Mouse (Mus musculus): Measurements from ENCODE around the gene Gm6882.
"Not testable (repeated sequence)": the region's sequence is repeated elsewhere in the genome, so short reads cannot be mapped to it uniquely, and the experiment has no call there.

Gene Gm6882

DNA sequence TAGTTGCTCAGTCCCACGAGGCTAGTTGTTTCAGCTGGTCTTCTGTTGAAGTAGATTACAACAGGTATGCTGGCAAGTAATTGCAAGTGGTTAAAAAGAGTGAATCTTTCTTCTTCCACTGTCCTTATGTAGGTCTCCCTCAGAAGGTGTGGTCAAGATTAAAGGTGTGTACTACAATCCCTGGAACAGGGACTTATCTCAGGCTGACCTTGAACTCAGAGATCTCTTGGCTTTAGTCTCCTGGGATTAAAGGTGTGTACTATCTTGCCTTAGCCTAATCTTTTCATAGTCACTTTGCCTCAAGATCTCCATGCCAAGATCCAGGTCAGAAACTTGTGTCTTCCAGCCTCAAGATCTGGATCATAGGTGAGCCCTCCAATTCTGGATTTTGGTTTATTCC, at the start of gene Gm6882:
TSS of gene Gm6882 (minus strand) at position 101 of the 400 bp plus-strand sequence.
- DNase-seq (ENCODE audit: low read depth), result not testable (repeated sequence)

Measured in naive thymus-derived CD4-positive, alpha-beta T cell, adult 2 months (primary cell).